Mouse (Mus musculus): ENCODE results near the gene Col1a1.
A peak's percentile ranks its signal among the peaks of the same experiment; 100 is the strongest.
"Not testable (repeated sequence)": the region's sequence is repeated elsewhere in the genome, so short reads cannot be mapped to it uniquely, and the experiment has no call there.

Col1a1 gene

GRCm38 (mm10) chr11:94937787-94938186 lies 1.8 kb downstream of the Col1a1 start:
- DNase-seq (ENCODE audit: low spot score in 2 of 2) = no peak

GRCm38 (mm10) chr11:94938296-94938695 lies 2.3 kb downstream of the Col1a1 start:
- DNase-seq (ENCODE audit: low spot score in 2 of 2) = no peak

GRCm38 (mm10) chr11:94939280-94939679 lies 3.3 kb downstream of the Col1a1 start:
- DNase-seq (ENCODE audit: low spot score in 2 of 2) = peak; percentile 68 to 79

- no peak for DNase-seq (ENCODE audit: low spot score in 2 of 2)
These were observed 5.1 kb downstream of the Col1a1 start for GRCm38 (mm10) chr11:94941121-94941520.

- DNase-seq (ENCODE audit: low spot score in 2 of 2) = no peak
These were observed 5.8 kb downstream of the Col1a1 start for GRCm38 (mm10) chr11:94941776-94942175.

GRCm38 (mm10) chr11:94942282-94943023 lies 6.4 kb downstream of the Col1a1 start:
- no peak for DNase-seq (ENCODE audit: low spot score in 2 of 2)

- no peak for DNase-seq (ENCODE audit: low spot score in 2 of 2)
These were observed 7.0 kb downstream of the Col1a1 start for GRCm38 (mm10) chr11:94943054-94943453.

GRCm38 (mm10) chr11:94944295-94944694 lies 8.3 kb downstream of the Col1a1 start:
- DNase-seq (ENCODE audit: low spot score in 2 of 2) = no peak

GRCm38 (mm10) chr11:94945236-94945635 lies 9.2 kb downstream of the Col1a1 start:
- no peak for DNase-seq (ENCODE audit: low spot score in 2 of 2)

GRCm38 (mm10) chr11:94952169-94952568 lies 16.1 kb downstream of the Col1a1 start:
- DNase-seq (ENCODE audit: low spot score in 2 of 2) = no peak

GRCm38 (mm10) chr11:94955103-94955502 lies 19.1 kb downstream of the Col1a1 start:
- DNase-seq (ENCODE audit: low spot score in 2 of 2) = no peak

- DNase-seq (ENCODE audit: low spot score in 2 of 2) = no peak
These were observed 21.7 kb downstream of the Col1a1 start for GRCm38 (mm10) chr11:94957693-94958064.

- DNase-seq (ENCODE audit: low spot score in 2 of 2) = peak in 1 of 2 experiments; percentile 80
These were observed 22.2 kb downstream of the Col1a1 start for GRCm38 (mm10) chr11:94958065-94958858.

GRCm38 (mm10) chr11:94962534-94963101 lies 26.6 kb downstream of the Col1a1 start:
- no peak for DNase-seq (ENCODE audit: low spot score in 2 of 2)

GRCm38 (mm10) chr11:94967419-94967818 lies 31.4 kb downstream of the Col1a1 start, which contains the start of gene Hils1:
Gene Hils1 (plus strand): TSS chr11:94967593.
- DNase-seq (ENCODE audit: low spot score in 2 of 2) = no peak

GRCm38 (mm10) chr11:94968187-94968586 lies 32.2 kb downstream of the Col1a1 start:
- no peak for DNase-seq (ENCODE audit: low spot score in 2 of 2)

GRCm38 (mm10) chr11:94969709-94970108 lies 33.7 kb downstream of the Col1a1 start:
- DNase-seq (ENCODE audit: low spot score in 2 of 2) = not testable (repeated sequence)

- DNase-seq (ENCODE audit: low spot score in 2 of 2) = peak in 1 of 2 experiments; percentile 65
These were observed 34.4 kb downstream of the Col1a1 start for GRCm38 (mm10) chr11:94970210-94970943.

- no peak for DNase-seq (ENCODE audit: low spot score in 2 of 2)
These were observed 36.0 kb downstream of the Col1a1 start for GRCm38 (mm10) chr11:94971895-94972615.

- no peak for DNase-seq (ENCODE audit: low spot score in 2 of 2)
These were observed 36.9 kb downstream of the Col1a1 start for GRCm38 (mm10) chr11:94972887-94973286.

- no peak for DNase-seq (ENCODE audit: low spot score in 2 of 2)
These were observed 37.3 kb downstream of the Col1a1 start for GRCm38 (mm10) chr11:94973313-94973712.
